Mouse (Mus musculus): ENCODE results near the gene Boll.

Boll gene

GRCm38 (mm10) chr1:55237643-55238161 lies 125.6 kb downstream of the Boll start:
- DNase-seq (ENCODE audit: low spot score), result peak; percentile 33

- DNase-seq (ENCODE audit: low spot score), result peak; percentile 93
Observed at GRCm38 (mm10) chr1:55236890-55237642, 126.2 kb downstream of the Boll start, which contains the start of gene Mars2. Mars2 (plus strand) TSS chr1:55237177.

- no peak for DNase-seq (ENCODE audit: low spot score)
Observed at GRCm38 (mm10) chr1:55236487-55236886, 126.8 kb downstream of the Boll start.

DNA sequence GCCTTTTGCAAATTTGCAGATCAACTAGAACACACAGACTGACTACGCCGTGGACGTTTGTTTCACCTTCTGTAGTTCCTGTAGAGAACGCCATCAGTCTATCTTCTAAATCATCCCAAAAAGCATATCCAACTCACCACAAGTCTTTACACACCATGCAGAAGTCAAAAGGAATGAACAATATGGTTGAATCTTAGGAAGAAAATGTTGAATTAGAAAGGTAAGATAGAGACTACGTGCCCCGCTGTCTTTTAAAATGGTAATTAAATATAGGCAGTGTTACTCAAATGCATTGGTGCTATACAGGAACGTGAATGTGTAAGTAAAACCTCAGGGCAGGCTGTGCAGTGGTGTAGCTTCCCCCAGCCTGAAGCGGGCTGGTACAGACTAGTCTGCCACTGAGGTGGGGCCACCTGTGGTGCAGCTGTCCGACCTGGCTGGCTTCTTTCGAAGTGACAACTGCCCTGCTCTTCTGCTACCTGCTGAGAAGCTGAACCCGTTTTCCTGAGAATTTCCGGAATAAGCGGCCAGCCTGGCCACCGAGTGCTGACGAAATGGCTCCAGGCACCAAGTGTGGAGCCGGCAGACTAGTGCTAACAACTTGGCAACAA lies 128.3 kb downstream of the Boll start:
- no peak for DNase-seq (ENCODE audit: low spot score)

- no peak for DNase-seq (ENCODE audit: low spot score)
Observed at GRCm38 (mm10) chr1:55228256-55228884, 134.9 kb downstream of the Boll start.

DNA sequence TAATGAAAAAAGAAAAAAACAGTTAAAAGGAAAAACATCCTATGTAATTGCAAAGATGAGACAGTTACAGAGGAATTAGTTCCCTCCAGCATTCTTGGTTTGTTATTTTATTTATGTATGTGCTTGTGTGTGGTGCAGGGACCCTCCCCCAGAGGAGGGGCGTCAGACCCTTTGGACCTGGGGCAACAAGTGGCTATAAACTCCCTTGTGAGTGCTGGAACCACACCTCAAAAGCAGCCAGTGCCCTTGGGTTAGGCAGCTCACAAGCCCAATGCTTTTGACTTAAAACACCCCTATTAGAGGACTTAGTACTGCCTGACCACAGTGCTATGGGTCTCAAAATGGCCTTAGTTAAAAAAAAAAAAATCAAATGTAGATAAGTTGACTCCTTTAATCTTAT lies 135.9 kb downstream of the Boll start:
- no peak for DNase-seq (ENCODE audit: low spot score)

DNA sequence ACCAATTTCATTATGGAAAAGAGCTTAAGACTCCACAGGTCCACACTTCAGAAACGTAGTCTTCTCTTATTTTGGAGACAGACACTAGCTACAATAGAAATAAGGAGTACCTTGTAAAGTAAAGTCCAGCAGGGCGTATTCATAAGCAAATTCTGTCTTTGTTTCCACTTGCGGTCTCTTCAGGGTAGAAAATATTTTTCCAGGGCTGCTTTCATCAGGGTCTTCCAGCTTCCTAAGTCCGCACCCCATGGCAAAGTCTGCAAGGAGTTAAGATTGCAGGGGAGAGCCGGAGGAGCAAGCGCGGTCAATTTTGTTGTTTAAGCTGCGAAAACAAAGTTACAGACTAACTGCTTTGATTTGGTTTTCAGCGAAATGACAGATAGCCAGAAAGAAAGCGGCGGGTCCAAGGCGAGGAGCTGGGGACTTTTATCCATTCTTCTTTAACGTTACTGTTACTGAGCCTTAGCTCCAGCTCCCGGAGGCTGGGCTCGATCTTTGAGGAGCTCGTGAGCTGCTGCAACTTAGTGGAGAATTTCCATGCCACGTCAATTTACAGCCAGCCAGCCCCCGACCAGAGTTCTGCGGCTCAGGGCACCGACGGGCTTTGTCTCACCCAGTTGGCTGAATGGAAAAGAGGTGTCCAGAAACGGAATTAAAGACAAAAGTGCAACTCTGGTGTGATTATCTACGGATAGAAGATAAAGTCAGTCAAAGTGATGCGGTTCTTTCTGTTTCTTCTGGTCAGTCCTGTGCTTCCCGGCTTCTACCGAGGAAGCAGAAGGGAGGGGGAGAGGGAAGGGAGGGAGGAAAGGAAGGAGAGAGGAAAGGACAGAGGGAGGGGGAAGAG lies 137.0 kb downstream of the Boll start, which contains the start of gene Rftn2:
Gene Rftn2 (minus strand): TSS at position 772 of the 847 bp plus-strand sequence.
- DNase-seq (ENCODE audit: low spot score), result peak; percentile 58

DNA sequence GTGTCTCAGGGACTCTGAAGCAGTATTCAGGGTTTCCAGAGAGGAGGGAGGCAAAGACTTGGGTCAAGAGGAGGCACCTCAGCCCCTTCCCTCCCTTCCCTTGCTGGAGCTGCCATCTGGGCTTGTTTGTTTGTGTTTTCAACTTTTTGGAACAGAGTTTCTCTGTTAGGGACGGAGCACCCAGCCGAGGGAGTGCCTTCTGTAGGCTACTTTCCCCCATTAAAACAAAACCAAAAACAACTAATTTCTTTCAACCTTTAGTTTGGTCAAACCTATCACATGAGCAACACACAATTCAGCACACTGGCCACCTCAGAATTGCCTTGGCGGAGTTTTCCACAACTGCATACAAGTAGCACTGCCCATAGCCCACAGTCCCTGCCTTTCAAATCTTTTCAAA lies 137.9 kb downstream of the Boll start:
- no peak for DNase-seq (ENCODE audit: low spot score)

GRCm38 (mm10) chr1:55224111-55224510 lies 139.2 kb downstream of the Boll start:
- DNase-seq (ENCODE audit: low spot score), result no peak

DNA sequence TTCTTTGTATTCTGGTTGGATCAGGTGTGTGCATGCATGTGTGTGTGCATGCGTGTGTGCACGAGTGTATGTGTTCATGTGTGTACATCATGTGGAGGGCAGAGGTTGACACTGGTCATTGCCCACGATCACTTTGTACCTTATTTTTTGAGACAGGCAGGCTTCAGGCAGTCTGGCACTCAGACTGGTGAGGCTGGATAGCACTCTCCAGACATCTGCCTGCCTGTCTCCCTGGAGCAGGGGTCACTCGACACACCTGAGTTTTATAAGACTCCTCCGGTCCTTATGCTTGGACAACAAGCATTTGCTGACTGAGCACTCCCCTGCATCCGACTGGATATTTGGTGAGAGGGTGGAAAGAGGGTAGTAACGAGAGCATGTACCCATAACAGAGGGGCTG lies 140.2 kb downstream of the Boll start:
- DNase-seq (ENCODE audit: low spot score), result no peak

DNA sequence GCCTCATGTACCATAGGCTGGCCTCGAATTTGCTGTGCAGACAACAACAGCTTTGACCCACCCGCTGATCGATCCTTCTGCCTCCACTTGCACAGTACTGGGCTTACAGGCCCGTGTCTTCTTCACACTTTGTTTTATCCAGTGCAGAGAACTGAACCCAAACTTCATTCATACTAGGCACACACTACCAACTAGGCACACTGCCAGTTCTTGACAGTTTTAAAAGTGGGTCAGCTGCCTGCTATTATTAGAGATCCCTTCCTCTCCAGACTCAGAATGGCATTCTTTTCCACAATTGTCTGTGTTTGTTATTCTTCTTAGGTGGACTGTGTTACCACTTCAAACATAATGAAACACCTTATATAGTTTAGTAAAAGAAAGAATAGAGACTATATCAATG lies 141.9 kb downstream of the Boll start:
- DNase-seq (ENCODE audit: low spot score), result no peak

DNA sequence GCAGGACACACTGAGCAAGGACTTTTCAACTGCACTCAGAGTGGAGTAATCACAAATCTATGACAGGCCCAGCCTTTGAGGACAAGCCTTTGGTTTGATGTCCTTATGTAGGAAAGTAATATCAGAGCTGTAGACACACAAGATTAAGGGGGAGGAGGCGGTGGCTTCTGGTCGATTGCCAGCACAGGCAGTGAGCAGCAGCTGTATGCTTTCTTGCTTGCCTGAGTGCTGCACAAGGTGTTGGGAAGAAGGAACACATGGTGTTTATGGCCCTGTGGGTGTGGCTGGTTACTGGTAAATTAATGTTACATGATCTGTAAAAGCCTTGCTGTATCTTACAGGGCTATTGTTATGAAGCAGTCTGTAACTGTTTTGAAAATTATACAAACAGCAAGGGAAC lies 146.1 kb downstream of the Boll start:
- DNase-seq (ENCODE audit: low spot score), result no peak

DNA sequence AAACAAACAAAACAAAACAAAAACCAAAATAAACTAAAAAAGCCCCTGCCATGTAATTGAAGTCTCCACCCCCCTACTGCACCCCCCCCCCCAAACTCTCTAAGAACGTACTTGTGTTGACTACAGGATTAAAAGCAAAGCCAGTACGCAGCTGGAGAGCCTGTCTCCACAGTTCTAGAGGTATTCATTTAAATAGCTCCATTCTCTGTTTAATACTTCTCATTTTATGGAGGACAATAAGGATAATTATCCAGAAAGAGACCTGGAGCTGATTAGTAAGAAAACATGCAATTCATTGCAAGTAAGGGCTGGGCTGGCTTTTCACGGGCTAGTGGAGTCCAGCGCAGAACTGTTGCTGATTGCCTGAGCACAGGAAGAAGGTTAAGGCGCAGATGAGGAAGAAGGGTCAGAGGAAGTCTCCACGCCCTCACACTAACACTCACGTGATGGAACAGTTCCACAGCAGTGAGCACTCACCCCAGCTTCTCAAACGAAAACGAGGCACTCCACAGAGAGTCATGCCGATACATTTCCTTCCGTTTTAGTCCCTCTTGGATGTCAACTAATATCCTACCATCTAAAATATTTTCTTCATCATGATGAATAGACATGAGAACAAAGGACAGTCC lies 148.0 kb downstream of the Boll start:
- no peak for DNase-seq (ENCODE audit: low spot score)

DNA sequence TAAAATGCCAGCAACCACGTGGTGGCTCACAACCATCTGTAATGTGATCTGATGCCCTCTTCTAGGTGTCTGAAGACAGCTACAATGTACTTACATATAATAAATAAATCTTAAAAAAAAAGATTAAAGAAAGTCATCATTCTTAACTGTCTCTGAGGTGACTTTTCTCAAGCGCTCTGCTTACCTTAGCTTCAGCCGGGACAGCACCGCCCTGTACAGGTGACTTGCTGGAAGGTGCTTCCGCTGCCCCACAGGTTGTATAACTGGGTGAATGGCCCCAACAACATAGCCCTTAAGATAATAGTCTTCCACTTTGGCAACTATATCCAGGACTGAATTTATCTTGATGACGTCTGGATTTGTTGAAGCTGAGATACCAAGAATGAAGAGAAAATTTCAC lies 149.3 kb downstream of the Boll start:
- DNase-seq (ENCODE audit: low spot score), result no peak

- no peak for DNase-seq (ENCODE audit: low spot score)
Observed at GRCm38 (mm10) chr1:55213475-55213874, 149.8 kb downstream of the Boll start.

DNA sequence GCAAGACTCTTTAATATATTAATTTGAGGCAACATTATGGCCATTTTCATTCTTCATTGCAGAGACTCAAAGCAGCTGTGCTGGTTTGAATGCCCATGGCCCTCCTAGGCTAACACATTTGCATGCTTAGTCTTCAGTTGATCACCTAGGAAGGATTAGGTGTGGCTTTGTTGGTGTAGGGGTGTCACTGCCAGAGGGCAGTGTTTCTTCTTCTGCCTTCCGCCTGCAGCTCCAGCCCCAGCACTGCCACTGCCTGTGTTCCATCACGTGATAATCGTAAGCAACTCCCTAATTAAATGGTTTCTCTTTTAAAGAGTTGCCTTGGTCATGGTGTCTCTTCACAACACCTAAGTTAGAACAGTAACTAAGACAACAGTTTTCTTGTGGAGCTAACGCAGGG lies 150.5 kb downstream of the Boll start:
- DNase-seq (ENCODE audit: low spot score), result no peak

DNA sequence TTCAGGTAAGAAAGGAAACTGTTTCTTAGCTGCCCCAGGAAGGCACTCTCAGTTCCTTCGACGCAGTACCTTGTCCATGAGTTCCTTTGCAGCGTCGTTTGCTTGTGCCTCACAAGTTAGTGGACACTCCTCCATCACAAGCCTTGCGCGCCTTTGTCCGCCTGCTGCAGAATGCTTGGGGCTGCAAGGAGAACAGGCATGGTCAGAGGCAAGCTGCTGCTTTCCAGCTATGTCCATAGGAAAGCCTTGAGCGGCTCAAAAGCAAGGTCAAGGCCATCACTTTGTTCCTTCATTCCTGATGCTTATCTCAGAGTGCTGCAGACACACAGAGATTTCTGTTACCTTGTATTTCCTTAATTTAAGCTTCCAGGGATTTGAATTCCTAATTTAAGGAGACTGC lies 152.2 kb downstream of the Boll start:
- DNase-seq (ENCODE audit: low spot score), result no peak

DNA sequence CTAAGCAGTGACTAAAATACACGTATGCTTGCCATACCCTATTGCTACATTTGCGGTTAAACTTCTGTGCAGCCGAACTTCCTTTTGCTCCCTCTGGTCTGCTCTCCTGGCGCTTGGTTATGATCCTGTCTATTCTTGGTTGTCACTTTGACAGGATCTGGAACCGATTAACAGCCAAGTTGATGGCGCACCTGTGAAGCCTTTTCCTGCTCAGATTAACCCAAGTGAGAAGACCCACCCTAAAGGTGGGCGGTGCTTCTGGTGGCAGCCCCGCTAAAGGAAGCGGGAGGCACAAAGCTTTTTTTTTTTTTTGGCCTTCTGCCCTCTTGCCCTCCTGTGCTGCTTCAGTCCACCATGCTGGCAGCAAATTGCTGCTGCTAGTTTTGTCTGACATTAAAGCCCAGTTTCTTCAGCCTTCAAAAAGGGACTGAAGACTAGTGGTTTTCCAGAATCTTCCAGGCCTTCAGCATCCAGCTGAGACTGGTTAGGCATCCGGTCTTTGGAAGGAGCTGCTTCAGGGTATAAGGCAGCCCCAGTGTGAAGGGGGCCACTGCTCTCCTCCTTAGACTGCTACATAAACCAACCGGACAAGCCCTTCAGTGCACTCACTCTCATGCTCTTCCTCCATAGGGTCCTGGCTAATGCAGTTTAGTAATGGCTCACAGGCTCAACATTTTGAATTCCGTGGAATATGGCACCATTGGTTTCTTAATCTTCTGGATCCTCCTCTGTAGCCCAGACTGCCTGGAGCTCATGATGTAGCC lies 152.9 kb downstream of the Boll start:
- no peak for DNase-seq (ENCODE audit: low spot score)

- no peak for DNase-seq (ENCODE audit: low spot score)
Observed at GRCm38 (mm10) chr1:55208500-55209140, 154.6 kb downstream of the Boll start.

GRCm38 (mm10) chr1:55207561-55207960 lies 155.7 kb downstream of the Boll start:
- DNase-seq (ENCODE audit: low spot score), result no peak

Data from yolk sac, embryonic 10.5 days (tissue).